Mouse (Mus musculus) olfactory bulb, adult 2 months (tissue): ENCODE data around the gene Vps26a.

ENCODE experiments used
- CTCF ChIP-seq: fragments of 200-500 bp; IDR thresholded peaks from 2 replicates; pipeline ENCODE4 v1.5.1; 2012; ENCODE audit warnings: low read depth, mild to moderate bottlenecking, low read length, moderate library complexity; ENCODE audit not compliant: insufficient read depth
- POLR2A ChIP-seq: fragments of 200-500 bp; IDR thresholded peaks from 2 replicates; pipeline ENCODE4 v1.6.1; 2012; ENCODE audit warnings: mild to moderate bottlenecking, low read depth, low read length, moderate library complexity; ENCODE audit not compliant: insufficient read depth

DNA sequence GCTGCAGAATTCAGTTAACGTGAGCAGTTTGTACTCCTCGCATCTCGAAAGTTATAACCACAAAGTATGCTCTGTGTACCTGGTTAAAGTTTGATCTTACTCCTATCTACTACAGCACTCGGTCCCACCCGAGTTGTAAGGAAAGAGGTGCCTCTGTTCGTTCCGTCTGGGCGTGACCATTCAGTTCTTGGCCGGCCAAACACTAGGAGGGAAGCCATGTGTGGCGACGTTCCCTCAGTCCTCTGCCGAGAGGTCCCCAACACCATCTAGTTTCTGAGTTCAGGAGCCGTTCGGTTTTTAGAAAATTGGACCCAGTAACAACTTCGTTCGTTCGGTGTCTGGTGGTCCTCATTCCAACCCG lies 36.3 kb downstream of the Vps26a start:
- TF ChIP-seq CTCF = no peak
- TF ChIP-seq POLR2A = no peak; the same call in 1 of the 2 replicates
